Mouse (Mus musculus) G1E (cell line): Measurements from ENCODE around the gene Pld5.

Source experiments
- CTCF ChIP-seq: IDR thresholded peaks from 2 replicates; pipeline ENCODE4 v1.5.1; 2012; ENCODE audit warnings: low read depth, low read length, inconsistent platforms, mixed read lengths
- GATA1 ChIP-seq: IDR thresholded peaks from 2 replicates; pipeline ENCODE4 v1.6.1; 2012; ENCODE audit warnings: borderline replicate concordance, low read length, inconsistent platforms, mixed read lengths
- TAL1 ChIP-seq: conservative IDR thresholded peaks from 2 replicates; pipeline ENCODE4 v1.6.1; 2012; ENCODE audit warnings: low read depth, low read length, inconsistent platforms, mixed read lengths

DNA sequence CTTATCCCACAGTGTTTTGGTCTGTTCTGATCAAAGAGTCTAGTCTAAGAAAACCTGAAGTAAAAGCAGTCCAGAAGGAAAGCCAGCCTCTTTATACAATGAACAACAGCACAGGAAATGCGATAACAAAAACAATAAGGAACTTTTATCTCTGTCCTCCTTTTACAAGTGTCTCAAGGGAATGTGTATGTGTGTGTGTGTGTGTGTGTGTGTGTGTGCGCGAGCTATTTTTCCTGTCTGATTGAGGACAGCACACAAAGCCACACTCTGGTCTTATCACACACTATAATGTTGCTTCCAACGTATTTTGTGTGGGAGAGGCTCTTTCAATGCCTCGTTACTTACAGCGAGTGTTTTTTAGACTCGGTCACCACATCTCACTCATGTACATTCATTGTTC is 196.7 kb downstream of the Pld5 start:
- no peak for TF ChIP-seq CTCF
- TF ChIP-seq TAL1, result no peak
- no peak for TF ChIP-seq GATA1
